Mouse (Mus musculus) cortical plate, adult 2 months (tissue): Measurements from ENCODE around the gene Spaca6.

ENCODE experiments used
- CTCF ChIP-seq: fragments of 200-500 bp; IDR thresholded peaks from 2 replicates; pipeline ENCODE4 v1.5.1; 2011; ENCODE audit warnings: mild to moderate bottlenecking, control low read depth, low read length; ENCODE audit not compliant: insufficient read depth; ENCODE audit errors: extremely low read depth
- POLR2A ChIP-seq: fragments of 200-500 bp; IDR thresholded peaks from 2 replicates; pipeline ENCODE4 v1.6.1; 2011; ENCODE audit warnings: mild to moderate bottlenecking, low read length, control low read depth; ENCODE audit not compliant: insufficient read depth; ENCODE audit errors: extremely low read depth

GRCm38 (mm10) chr17:17879347-17879746, 52.4 kb downstream of the Spaca6 start:
- TF ChIP-seq CTCF (no peak), POLR2A (no peak)
